In the genomic region with DNA sequence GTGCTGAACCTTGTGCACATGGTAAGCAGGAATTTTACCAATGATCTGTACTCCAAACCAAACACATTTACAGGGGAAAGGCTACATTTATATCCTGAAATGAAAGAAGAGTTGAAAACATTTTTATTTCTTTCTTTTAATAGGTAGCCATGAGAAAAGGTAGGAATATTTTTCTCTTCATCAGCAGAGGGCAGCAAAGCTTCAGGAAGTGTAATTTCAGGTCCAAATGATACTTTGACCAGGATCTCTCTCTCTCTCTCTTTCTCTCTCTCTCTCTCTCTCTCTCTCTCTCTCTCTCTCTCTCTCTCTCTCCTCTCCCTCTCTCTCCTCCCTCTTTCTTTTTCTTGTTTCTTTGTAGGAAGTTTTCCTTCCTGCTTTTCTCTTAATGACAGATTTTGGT, we compare ENCODE assay signal across 10 mouse cellular contexts.
DNase-seq lines count a peak whose midpoint lies in the region; ATAC-seq lines count a peak whose summit lies in the region.
"Had no signal": no experiment of that assay in that cellular context is flagged by ENCODE, and none has a peak within 500 bp of the region (broad histone marks: within the 10 kb centered on the region; RNA-seq: fewer than 3 reads in every experiment).

No protein-coding gene starts in this region.

- H3K4me3 ChIP-seq in embryonic facial prominence, embryonic 11.5 days (ENCODE audit: low read depth, low read length), result no peak overlapping the region
- no peak overlapping the region for H3K4me3 ChIP-seq in embryonic facial prominence, embryonic 10.5 days
- H3K4me3 ChIP-seq: forebrain, embryonic 10.5 days; midbrain, embryonic 12.5 days had no signal

- H3K27ac ChIP-seq in embryonic facial prominence, embryonic 11.5 days (replicated peaks; ENCODE audit: low read depth, low read length), result no peak overlapping the region
- H3K27ac ChIP-seq in embryonic facial prominence, embryonic 10.5 days (replicated peaks), result no peak overlapping the region
- H3K27ac ChIP-seq: forebrain, embryonic 10.5 days; midbrain, embryonic 12.5 days had no signal

- H3K9ac ChIP-seq in embryonic facial prominence, embryonic 11.5 days (replicated peaks; ENCODE audit: low read length), result no peak overlapping the region
- H3K9ac ChIP-seq: midbrain, embryonic 12.5 days had no signal

- intact Hi-C loops in left cerebral cortex, postnatal 25 days (cut with DNase I), result no loop called here

- no peaks in the 10 kb centered on the region for H3K9me3 ChIP-seq in embryonic facial prominence, embryonic 11.5 days (replicated peaks; ENCODE audit: control insufficient read depth, low read length)
- H3K9me3 ChIP-seq in embryonic facial prominence, embryonic 10.5 days, result no peaks in the 10 kb centered on the region
- H3K9me3 ChIP-seq: midbrain, embryonic 12.5 days had no signal

- peak; percentile 61 for DNase-seq in embryonic facial prominence, embryonic 11.5 days (ENCODE audit: low spot score)
- DNase-seq in embryonic facial prominence, embryonic 10.5 days (ENCODE audit: low spot score), result no peak
- DNase-seq in left cerebral cortex, postnatal 25 days (ENCODE audit: low spot score in 2 of 2), result peak; percentile 11 to 34
- DNase-seq in left cerebral cortex, adult 9 months (ENCODE audit: low spot score in 2 of 2), result no peak
- peak; percentile 12 for DNase-seq in R1 (ENCODE audit: low read depth, low spot score)
- peak; percentile 33 for DNase-seq in mesoderm, embryonic 11.5 days (ENCODE audit: low read depth, low spot score)
- no peak for DNase-seq in layer of hippocampus, adult 9-11 months
- DNase-seq in thymus, postnatal 36 days, result no peak

- no peaks in the 10 kb centered on the region for H3K36me3 ChIP-seq in embryonic facial prominence, embryonic 11.5 days (replicated peaks; ENCODE audit: control insufficient read depth, insufficient read depth, low read depth, low read length)
- H3K36me3 ChIP-seq in embryonic facial prominence, embryonic 10.5 days (replicated peaks), result no peaks in the 10 kb centered on the region
- H3K36me3 ChIP-seq: forebrain, embryonic 10.5 days; midbrain, embryonic 12.5 days had no signal

- no peaks in the 10 kb centered on the region for H3K4me1 ChIP-seq in embryonic facial prominence, embryonic 11.5 days (ENCODE audit: control insufficient read depth, insufficient read depth, low read length)
- H3K4me1 ChIP-seq in embryonic facial prominence, embryonic 10.5 days, result no peaks in the 10 kb centered on the region
- H3K4me1 ChIP-seq: forebrain, embryonic 10.5 days; midbrain, embryonic 12.5 days had no signal

- H3K27me3 ChIP-seq in embryonic facial prominence, embryonic 11.5 days (ENCODE audit: control insufficient read depth, insufficient read depth, low read length), result no peaks in the 10 kb centered on the region
- no peaks in the 10 kb centered on the region for H3K27me3 ChIP-seq in embryonic facial prominence, embryonic 10.5 days (replicated peaks; ENCODE audit: low read depth, poor library complexity, severe bottlenecking)
- H3K27me3 ChIP-seq: midbrain, embryonic 12.5 days had no signal

- no peak overlapping the region for H3K4me2 ChIP-seq in embryonic facial prominence, embryonic 11.5 days (ENCODE audit: low read depth, low read length)
- H3K4me2 ChIP-seq: midbrain, embryonic 12.5 days had no signal

- ATAC-seq in embryonic facial prominence, embryonic 11.5 days (replicated peaks; ENCODE audit: insufficient number of reproducible peaks, low FRiP score, low TSS enrichment, low read depth), result no peak

Comparison
In these comparisons a context has a peak if more than half of its experiments do, and no peak if none do; other contexts are left out.
1. DNase-seq: peak in embryonic facial prominence, embryonic 11.5 days (single experiment), left cerebral cortex, postnatal 25 days (2 of 2), R1 (single experiment) and mesoderm, embryonic 11.5 days (single experiment); none in embryonic facial prominence, embryonic 10.5 days (single experiment), left cerebral cortex, adult 9 months (0 of 2), layer of hippocampus, adult 9-11 months (single experiment) and thymus, postnatal 36 days (0 of 2).